Mouse (Mus musculus) brain, embryonic 14.5 days (tissue): ENCODE results near the gene Nptn.
"Not testable (repeated sequence)": the region's sequence is repeated elsewhere in the genome, so short reads cannot be mapped to it uniquely, and the experiment has no call there.

ENCODE experiments used
- CTCF ChIP-seq: fragments of 200-500 bp; IDR thresholded peaks from 2 replicates; pipeline ENCODE4 v1.5.1; 2012; ENCODE audit warnings: inconsistent platforms, mild to moderate bottlenecking, moderate library complexity, borderline replicate concordance; ENCODE audit not compliant: insufficient read depth, insufficient read length; ENCODE audit errors: extremely low read depth
- POLR2A ChIP-seq: fragments of 200-500 bp; IDR thresholded peaks from 2 replicates; pipeline ENCODE4 v1.6.1; 2012; ENCODE audit warnings: mild to moderate bottlenecking, inconsistent platforms, borderline replicate concordance; ENCODE audit not compliant: poor library complexity, insufficient read depth, insufficient read length, severe bottlenecking; ENCODE audit errors: extremely low read depth

- TF ChIP-seq CTCF, POLR2A: not testable (repeated sequence)
Observed at GRCm38 (mm10) chr9:58580453-58581195, 1.4 kb upstream of the Nptn start.
